Mouse (Mus musculus) CD4-positive, CD25-positive, alpha-beta regulatory T cell (primary cell): ENCODE data around the gene Bbs7. TPM values are rescaled to one million over a fixed set of nuclear protein-coding genes. Genes with fewer than 3 reads are reported as not detected.

ENCODE experiments used
- polyA plus RNA-seq: library from polyadenylated mRNA; unstranded; fragments of 100-300 nt; shearing (Covaris generic); gene quantifications from one replicate; pipeline ENCODE4 v1.2.1, GENCODE M21; 2017

Gene Bbs7
- polyA plus RNA-seq, result 0.41 TPM

GRCm38 (mm10) chr3:36613202-36613907 lies at the start of gene Bbs7:
TSS of gene Bbs7 (minus strand) at chr3:36613477.

GRCm38 (mm10) chr3:36571827-36572378 lies 41.4 kb downstream of the Bbs7 start, which contains the start of gene Ccna2:
TSS of gene Ccna2 (minus strand) at chr3:36572150.

GRCm38 (mm10) chr3:36552406-36553047 lies 60.8 kb downstream of the Bbs7 start, which contains the start of gene Exosc9:
TSS of gene Exosc9 (plus strand) at chr3:36552606.

Other genes with a start within 250 kb of the Bbs7 start
- 154 TPM for gene Anxa5, start 137.6 kb downstream of the Bbs7 start, polyA plus RNA-seq
- 1.8 TPM for gene 1810062G17Rik, start 137.5 kb downstream of the Bbs7 start, polyA plus RNA-seq
- not detected for gene Gm11549, start 91.7 kb downstream of the Bbs7 start, polyA plus RNA-seq
- gene Exosc9, start 60.9 kb downstream of the Bbs7 start, polyA plus RNA-seq, result 56.3 TPM
- gene Ccna2, start 41.3 kb downstream of the Bbs7 start, polyA plus RNA-seq, result 5.0 TPM
- gene Trpc3, start 76.7 kb upstream of the Bbs7 start, polyA plus RNA-seq, result not detected
- gene 4932438A13Rik, start 249.6 kb upstream of the Bbs7 start, polyA plus RNA-seq, result 234 TPM